Mouse (Mus musculus): ENCODE measurements around the gene Smyd3.

The Smyd3 gene

DNA sequence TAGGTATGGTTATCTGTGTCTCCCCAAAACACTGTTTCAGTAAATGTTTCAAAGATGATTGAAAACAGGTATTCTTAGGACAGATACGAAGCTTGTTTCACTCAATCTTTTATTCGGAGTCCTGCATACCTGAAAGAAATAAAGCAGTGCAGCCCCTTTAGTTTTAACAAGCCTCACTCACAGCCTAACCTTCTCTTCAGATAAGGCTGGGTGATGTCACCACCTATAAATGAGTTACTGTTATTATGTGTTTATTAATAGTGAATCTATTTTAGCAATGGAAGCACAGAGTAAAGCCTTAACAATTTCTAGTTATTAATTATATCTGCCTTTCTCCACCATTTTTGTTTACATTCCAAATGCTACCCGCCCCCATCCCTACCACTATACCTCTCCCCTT lies 228.1 kb downstream of the Smyd3 start:
- no peak for DNase-seq (ENCODE audit: low spot score)

DNA sequence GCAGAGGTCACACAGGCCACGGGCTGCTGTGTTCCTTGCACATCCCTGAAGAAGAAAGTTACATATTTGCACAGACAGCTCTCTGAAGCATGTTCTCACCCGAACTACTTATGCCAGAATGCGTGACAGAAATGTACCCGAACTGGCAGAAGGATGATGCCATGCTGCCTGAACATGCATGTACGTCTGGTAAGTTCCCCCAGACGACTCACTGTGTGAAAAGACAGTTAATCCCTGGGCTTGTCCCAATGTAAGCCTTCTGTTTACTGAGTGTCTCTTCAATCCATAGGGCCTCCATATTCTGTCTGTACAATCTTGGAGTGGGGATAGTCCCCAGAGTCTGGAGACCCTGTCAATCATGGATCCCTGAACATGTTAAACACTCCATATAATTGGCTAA lies 231.1 kb downstream of the Smyd3 start:
- no peak for DNase-seq (ENCODE audit: low spot score)

DNA sequence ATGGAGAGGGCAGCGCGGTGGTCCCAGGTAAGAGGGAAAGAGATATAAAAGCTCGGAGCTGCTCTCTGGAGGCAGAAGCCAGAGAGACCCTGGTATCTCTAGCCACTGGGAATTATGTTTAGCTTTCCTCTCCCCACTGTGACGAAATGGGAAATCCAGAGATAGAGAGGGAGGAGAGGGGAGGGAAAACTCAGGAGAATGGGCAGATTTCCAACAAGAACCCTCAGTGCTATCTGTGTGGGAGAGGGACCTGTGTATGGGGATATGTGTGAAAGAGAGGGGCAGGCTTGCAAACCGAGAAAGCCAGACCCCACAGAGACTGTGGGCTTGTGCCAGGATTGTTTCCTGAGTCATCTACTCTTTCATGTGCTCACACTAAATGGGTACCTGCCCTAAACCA lies 235.0 kb downstream of the Smyd3 start:
- DNase-seq (ENCODE audit: low spot score), result no peak

- DNase-seq (ENCODE audit: low spot score), result peak; percentile 55
Measured at GRCm38 (mm10) chr1:179281401-179282121, 236.3 kb downstream of the Smyd3 start.

DNA sequence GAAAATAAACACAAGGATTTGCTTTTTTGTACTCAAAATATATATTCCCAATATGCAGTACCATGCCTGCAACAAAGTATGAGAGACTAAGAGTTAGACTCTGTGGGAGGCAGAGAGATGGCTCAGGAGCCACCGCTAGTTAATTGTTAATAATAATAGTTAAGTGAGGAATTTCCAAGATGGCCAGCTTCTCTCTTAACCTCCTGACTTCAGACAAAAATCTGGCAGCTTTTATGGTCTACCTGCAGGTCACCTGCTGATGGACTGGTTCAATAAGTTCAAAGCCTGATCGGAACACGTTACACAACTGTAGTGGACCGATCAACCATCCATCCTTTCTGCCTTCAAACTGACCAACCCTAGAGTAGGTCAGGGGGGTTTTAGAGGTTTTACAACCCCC lies 238.7 kb downstream of the Smyd3 start:
- DNase-seq (ENCODE audit: low spot score), result no peak

DNA sequence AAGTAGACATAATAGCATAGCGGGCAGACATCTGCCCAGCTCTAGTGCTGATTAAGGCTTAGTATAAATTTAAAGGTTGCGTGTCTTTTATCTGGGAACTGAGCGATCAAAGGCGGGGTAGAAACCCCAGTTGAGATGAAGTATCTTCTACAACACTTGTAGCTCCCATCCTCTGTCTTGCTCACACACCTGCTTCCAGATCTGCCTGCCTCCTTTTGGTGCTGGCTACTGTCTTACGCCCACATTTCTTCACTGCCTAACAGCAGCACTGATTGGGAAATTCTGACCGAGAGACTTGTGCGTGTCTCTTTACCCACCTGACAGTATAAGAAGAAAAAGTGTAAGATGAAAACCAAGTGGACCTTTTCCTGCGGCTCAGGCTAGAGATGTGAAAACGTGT lies 240.5 kb downstream of the Smyd3 start:
- DNase-seq (ENCODE audit: low spot score), result no peak

- DNase-seq (ENCODE audit: low spot score), result no peak
Measured at GRCm38 (mm10) chr1:179276866-179277265, 241.0 kb downstream of the Smyd3 start.

GRCm38 (mm10) chr1:179272926-179273325 lies 244.9 kb downstream of the Smyd3 start:
- DNase-seq (ENCODE audit: low spot score), result no peak

DNA sequence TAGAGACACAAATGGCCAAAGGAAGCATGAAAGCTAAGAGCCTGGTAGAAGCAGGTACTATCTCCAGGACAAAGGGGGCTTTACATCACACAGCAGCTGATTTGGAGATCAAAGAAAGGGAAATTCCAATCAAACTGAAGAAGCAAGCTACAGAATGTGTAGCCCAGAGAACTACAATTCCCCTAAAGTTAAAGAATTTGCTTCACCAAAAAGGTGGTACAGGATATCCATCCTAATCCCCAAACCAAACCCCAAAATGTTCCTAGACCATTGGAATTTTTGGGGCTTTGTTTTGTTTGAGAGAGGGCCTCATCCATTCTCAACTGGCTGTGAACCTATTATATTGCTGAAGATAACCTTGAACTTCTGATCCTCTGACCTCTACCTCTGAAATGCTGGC lies 245.5 kb downstream of the Smyd3 start:
- no peak for DNase-seq (ENCODE audit: low spot score)

DNA sequence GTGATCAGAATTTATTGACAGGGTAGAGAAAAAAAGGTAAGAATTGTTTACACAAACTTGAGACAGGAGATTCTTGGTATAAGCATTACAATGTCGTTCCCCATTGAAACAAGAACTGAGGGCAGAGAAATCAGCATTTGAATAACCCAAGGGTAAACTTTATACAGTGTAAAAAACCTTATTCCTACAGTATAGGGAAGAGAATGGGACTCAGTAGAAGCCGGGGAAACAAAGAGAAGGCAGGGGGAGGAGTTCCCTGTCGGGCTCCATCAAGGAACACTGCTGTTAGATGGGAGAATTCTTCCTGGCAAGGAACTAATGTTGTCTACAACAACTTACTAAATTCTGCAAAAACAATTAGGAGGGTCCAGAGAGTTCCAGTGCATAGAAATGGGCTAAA lies 250.9 kb downstream of the Smyd3 start:
- no peak for DNase-seq (ENCODE audit: low spot score)

DNA sequence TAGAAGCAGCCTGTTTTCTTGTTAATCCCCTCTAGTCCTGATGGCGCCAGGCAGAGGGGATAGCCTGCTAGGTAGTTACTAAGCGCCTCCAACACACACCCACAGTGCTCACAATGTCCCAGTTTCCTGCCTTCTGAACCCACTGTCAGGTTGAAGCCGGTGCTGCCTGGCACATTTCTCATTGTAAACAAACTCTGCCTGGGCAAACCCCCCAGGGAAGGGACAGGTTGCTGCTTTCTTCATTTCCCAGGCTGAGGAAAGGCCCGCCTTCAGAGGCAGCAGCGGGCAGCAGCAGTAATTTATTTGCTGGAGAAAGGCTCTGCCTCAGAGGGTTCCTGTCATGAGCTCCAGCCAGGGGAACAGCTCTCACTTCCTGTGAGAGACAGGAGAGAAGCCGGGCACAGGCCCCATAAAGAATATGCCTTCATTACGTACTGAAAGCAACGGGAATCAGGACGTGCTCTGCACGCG lies 256.3 kb downstream of the Smyd3 start:
- no peak for DNase-seq (ENCODE audit: low spot score)

- DNase-seq (ENCODE audit: low spot score), result no peak
Measured at GRCm38 (mm10) chr1:179255826-179256512, 261.9 kb downstream of the Smyd3 start.

- no peak for DNase-seq (ENCODE audit: low spot score)
Measured at GRCm38 (mm10) chr1:179254531-179254930, 263.3 kb downstream of the Smyd3 start.

- DNase-seq (ENCODE audit: low spot score), result no peak
Measured at GRCm38 (mm10) chr1:179252611-179253010, 265.2 kb downstream of the Smyd3 start.

- no peak for DNase-seq (ENCODE audit: low spot score)
Measured at GRCm38 (mm10) chr1:179250388-179250787, 267.5 kb downstream of the Smyd3 start.

DNA sequence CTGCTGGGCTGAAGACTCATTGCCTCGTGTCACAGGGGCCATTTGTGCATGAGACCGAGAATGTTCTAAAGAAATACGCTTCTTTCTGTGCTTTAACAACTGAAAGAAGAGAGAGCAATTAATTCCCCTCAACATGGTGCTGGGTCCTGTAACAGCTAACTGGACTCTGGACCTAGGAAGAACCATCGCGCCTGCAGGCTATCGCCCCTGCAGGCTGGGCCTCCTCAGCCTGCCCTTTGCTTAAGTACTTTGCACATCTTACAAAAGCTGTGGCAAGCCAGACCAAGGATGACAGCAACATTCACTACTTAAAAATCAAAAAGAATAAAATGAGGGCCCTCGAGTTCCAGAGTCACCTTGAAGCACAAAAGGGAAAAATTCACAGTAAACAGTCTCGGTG lies 274.3 kb downstream of the Smyd3 start:
- DNase-seq (ENCODE audit: low spot score), result no peak

GRCm38 (mm10) chr1:179240663-179241279 lies 277.1 kb downstream of the Smyd3 start:
- no peak for DNase-seq (ENCODE audit: low spot score)

DNA sequence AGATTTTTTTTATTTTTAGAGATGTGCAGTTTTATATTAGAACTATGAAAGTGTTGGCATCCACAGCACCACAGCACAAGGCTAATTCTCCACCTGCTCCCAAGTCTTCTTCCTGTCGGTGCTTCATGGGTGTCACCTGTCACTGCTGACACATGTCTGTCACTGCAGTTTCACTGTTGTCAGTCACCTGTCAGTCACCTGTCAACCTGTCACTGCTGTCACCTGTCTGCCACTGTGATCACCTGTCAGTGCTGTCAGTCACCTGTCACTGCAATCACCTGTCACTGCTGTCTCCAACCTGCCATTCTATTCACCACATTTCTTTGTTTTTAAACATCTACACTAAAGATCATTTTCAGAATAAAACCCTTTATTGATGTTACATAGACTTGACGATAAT lies 279.2 kb downstream of the Smyd3 start:
- no peak for DNase-seq (ENCODE audit: low spot score)

- DNase-seq (ENCODE audit: low spot score), result peak; percentile 58
Measured at GRCm38 (mm10) chr1:179237989-179238388, 279.9 kb downstream of the Smyd3 start.

DNA sequence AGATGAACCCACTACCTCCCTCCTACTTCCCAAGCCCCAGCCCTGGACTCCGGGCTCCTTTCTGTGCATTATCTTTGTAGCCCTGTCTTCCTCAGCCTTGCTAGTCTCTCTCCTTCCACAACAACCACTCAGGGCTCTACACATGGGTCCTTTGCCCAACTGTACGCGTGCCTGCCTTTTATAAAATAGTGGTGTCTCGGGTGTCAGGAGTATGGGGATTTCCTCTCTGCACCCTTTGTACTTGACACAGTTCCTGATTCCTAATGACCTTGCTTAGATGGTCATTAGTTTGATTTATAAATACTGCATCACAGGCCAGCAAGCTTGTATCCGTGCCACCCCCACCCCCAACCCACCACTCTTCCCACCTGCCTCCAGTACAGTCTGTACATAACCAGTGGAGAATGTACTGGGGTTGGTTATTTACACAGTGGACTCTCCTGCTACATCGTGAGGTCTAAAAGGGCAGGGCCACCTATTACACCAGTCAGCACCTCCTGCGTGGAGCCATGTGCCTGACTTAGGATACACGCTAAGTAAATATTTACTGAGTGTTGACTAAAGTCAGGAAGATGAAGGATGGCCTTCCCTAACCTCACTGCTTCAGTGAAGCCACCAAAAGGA lies 281.5 kb downstream of the Smyd3 start:
- no peak for DNase-seq (ENCODE audit: low spot score)

DNA sequence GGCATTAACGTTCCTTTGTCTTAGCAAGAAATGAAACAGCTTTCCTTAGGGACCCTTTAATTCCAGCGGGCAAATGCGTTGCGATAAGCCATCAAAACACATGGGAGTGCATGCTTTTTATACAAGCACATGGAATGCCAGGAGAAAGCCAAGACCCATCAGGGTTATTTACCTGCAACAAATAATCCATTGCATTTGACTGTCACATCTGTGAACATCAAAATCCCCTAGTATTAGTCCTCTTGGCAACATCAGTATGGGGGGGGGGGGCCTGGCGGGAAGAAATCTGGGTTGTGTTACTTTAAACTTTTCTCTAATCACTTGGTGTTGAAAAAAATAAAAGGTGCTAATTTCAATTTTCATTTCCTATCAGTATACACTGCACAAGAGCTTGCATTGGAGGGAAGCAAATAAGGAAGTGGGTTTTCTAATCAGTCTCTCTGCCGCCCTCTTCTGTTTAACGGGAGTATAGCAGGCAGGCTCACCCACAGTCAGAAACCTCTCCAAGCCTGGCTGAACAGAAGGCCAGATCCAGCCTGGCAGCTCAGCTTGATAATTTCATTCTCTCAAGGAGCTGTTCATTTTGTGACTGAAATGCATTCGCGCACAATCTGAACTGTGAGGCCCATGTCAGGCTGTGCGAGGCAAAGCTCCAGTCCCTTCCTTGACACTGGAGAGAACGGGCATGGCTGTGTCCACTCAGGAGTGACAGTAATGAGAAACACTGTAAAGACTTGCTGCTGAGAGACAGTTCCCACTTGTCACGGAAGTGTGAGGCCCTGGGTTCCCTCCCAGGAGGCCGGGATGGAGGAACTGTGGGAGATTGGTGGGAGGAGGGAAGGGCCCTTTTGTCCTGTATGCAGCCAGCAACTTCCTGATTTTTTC lies 285.8 kb downstream of the Smyd3 start:
- DNase-seq (ENCODE audit: low spot score), result peak; percentile 79

- DNase-seq (ENCODE audit: low spot score), result no peak
Measured at GRCm38 (mm10) chr1:179229515-179229914, 288.3 kb downstream of the Smyd3 start.
